Mouse (Mus musculus) cerebellum, adult 2 months (tissue): ENCODE results near the gene Rab1a. TPM values are rescaled to one million over a fixed set of nuclear protein-coding genes. Genes with fewer than 3 reads are reported as not detected.

ENCODE experiments used
- DNase-seq, 2 experiments: peaks; one replicate each; pipeline ENCODE4 v3.0.0; 2021
- H3K27ac ChIP-seq: fragments of 200-500 bp; 2 replicates; pipeline ENCODE4 v1.5.1; 2012; ENCODE audit warnings: low read length, control low read depth, inconsistent platforms; ENCODE audit not compliant: insufficient read depth
- H3K27me3 ChIP-seq: fragments of 200-500 bp; 2 replicates; pipeline ENCODE4 v1.6.1; 2012; ENCODE audit warnings: inconsistent platforms, mild to moderate bottlenecking, low read length, moderate library complexity; ENCODE audit not compliant: control insufficient read depth, insufficient read depth
- H3K4me1 ChIP-seq: fragments of 200-500 bp; 2 replicates; pipeline ENCODE4 v1.6.1; 2011; ENCODE audit warnings: low read length; ENCODE audit not compliant: control insufficient read depth, insufficient read depth
- H3K4me3 ChIP-seq: fragments of 200-500 bp; replicated peaks from 2 replicates; pipeline ENCODE3; 2011; ENCODE audit warnings: mild to moderate bottlenecking, low read depth, low read length, control low read depth; ENCODE audit not compliant: insufficient read depth
- CTCF ChIP-seq: fragments of 200-500 bp; IDR thresholded peaks from 2 replicates; pipeline ENCODE4 v1.5.1; 2011; ENCODE audit warnings: low read depth, mild to moderate bottlenecking, control low read depth, low read length, moderate library complexity, borderline replicate concordance; ENCODE audit not compliant: insufficient read depth
- POLR2A ChIP-seq: fragments of 200-500 bp; IDR thresholded peaks from 2 replicates; pipeline ENCODE4 v1.6.1; 2011; ENCODE audit warnings: low read length, control low read depth, borderline replicate concordance; ENCODE audit not compliant: insufficient read depth
- WGBS: fragments of 180-500 bp; shearing (Covaris S2); methylation state at CpG from one replicate; pipeline ENCODE4 v1.1.7; 2018; 5-methylcytosine and 5-hydroxymethylcytosine counted together
- polyA plus RNA-seq: library from polyadenylated mRNA; depleted of rRNA; stranded (reverse); fragments of >200 nt; gene quantifications from 2 replicates; pipeline ENCODE4 v1.2.3, GENCODE M21; 2012

The Rab1a gene
- polyA plus RNA-seq, 1 experiment = 191 TPM

DNA sequence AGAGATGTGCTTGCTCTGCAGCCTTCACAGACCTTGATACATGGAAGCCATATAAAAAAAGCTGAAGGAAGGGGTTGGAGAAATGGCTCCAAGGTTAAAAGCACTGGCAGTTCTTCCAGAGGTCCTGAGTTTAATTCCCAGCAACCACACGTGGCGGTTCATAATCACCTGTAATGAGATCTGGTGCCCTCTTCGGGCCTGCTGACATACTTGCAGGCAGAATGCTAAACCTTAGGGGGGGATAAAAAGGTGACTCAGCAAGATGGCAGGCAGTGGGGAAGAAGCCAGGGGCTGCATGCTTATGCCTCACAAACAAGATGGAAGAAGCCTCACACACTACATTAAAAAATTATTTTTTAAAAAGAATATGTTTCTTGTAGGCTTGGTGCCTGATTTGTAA is 33.0 kb downstream of the Rab1a start:
- 53% methylated on average over 3 of the region's 3 CpGs for WGBS
- H3K4me1 ChIP-seq = no peaks in the 10 kb centered on the region
- no peaks in the 10 kb centered on the region for H3K27me3 ChIP-seq
- no peak for DNase-seq
- TF ChIP-seq POLR2A (no peak), CTCF (0 out of 2 replicates have a peak, but pooled peaks have one; percentile 3)
- H3K4me3 ChIP-seq = no peak overlapping the region
- H3K27ac ChIP-seq = no peak overlapping the region

- Histone ChIP-seq H3K4me1 (no peaks in the 10 kb centered on the region), H3K4me3 (no peak overlapping the region), H3K27ac (no peak overlapping the region), H3K27me3 (no peaks in the 10 kb centered on the region)
- no peak for TF ChIP-seq POLR2A
- TF ChIP-seq CTCF = no peak
- 90% methylated on average over 7 of the region's 7 CpGs for WGBS
- DNase-seq = no peak
Measured at GRCm38 (mm10) chr11:20237018-20237417, 35.8 kb downstream of the Rab1a start.

GRCm38 (mm10) chr11:20237976-20238375 is 36.7 kb downstream of the Rab1a start:
- no peak overlapping the region for H3K4me3 ChIP-seq
- TF ChIP-seq CTCF (no peak), POLR2A (no peak)
- no peaks in the 10 kb centered on the region for H3K27me3 ChIP-seq
- H3K4me1 ChIP-seq = no peaks in the 10 kb centered on the region
- no peak for DNase-seq
- no peak overlapping the region for H3K27ac ChIP-seq
- 79% methylated on average over 3 of the region's 3 CpGs for WGBS

- Histone ChIP-seq H3K27ac (no peak overlapping the region), H3K27me3 (no peaks in the 10 kb centered on the region), H3K4me3 (no peak overlapping the region), H3K4me1 (no peaks in the 10 kb centered on the region)
- 88% methylated on average over 9 of the region's 9 CpGs for WGBS
- DNase-seq = no peak
- TF ChIP-seq CTCF (no peak), POLR2A (no peak)
Measured at GRCm38 (mm10) chr11:20239279-20239861, 38.1 kb downstream of the Rab1a start.

- 73% methylated on average over 5 of the region's 5 CpGs for WGBS
- DNase-seq = no peak
- TF ChIP-seq POLR2A (no peak), CTCF (no peak)
- no peak overlapping the region for H3K4me3 ChIP-seq
- H3K27me3 ChIP-seq = no peaks in the 10 kb centered on the region
- H3K4me1 ChIP-seq = no peaks in the 10 kb centered on the region
- no peak overlapping the region for H3K27ac ChIP-seq
Measured at GRCm38 (mm10) chr11:20240331-20240730, 39.1 kb downstream of the Rab1a start.

DNA sequence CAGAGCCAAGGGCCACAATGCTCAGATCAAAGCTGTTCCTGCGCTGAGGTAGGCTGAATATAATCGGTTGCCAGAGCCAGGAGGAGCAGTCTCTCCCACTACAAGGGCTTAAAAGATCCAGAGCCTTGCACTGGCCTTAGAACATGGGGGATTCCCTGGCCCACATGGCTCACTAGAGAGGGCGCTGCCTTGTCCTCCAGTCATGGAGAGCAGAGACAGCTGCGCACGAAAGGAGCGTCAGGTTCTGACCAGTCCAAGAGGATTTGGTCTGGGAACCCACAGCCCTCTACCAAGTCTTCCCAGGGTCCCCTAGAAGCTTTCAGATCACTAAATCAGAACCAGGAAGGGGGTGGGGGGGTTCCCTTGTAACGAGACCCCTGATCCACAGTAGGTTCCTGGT is 40.1 kb downstream of the Rab1a start:
- 88% methylated on average over 7 of the region's 7 CpGs for WGBS
- Histone ChIP-seq H3K27me3 (no peaks in the 10 kb centered on the region), H3K27ac (no peak overlapping the region), H3K4me3 (no peak overlapping the region), H3K4me1 (no peaks in the 10 kb centered on the region)
- no peak for TF ChIP-seq CTCF
- TF ChIP-seq POLR2A = no peak
- no peak for DNase-seq

GRCm38 (mm10) chr11:20242366-20243056 is 41.3 kb downstream of the Rab1a start:
- Histone ChIP-seq H3K27ac (no peak overlapping the region), H3K27me3 (no peaks in the 10 kb centered on the region), H3K4me3 (no peak overlapping the region), H3K4me1 (no peaks in the 10 kb centered on the region)
- 81% methylated on average over 6 of the region's 6 CpGs for WGBS
- no peak for DNase-seq
- TF ChIP-seq CTCF (no peak), POLR2A (no peak)

DNA sequence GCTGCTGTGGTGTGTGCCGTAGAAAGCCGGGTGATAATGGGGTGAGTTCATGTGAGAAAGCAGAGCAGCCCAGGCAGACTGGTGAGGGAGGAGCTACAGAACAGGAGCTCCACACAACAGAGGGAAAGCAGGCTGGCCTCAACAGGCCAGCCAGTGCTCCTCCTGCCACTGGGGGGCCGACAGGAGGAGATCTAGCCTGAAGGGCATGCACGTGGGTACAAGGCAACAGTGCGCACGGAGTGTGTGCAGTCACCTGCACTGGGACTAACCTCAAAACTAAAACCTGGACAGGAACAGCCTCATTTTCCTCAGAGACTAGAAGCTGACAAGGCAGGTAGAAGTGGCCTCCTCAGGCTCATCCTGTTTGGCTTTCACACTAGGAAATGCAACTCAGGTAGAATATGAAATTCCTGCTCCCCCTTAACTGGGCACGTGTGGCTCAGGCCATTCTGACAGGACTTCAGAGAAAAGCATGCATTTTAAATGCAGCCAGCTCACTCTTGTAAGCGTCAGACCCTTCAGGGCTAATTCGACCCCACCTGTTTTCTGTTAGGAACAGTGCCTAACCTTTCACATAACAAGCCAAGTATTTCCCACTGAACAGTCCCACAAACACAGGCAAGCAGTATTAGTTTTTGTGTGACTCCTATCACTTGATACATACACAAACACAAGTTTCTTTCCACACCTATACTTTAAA is 42.1 kb downstream of the Rab1a start:
- 31% methylated on average over 9 of the region's 9 CpGs for WGBS
- Histone ChIP-seq H3K4me1 (no peaks in the 10 kb centered on the region), H3K27me3 (no peaks in the 10 kb centered on the region), H3K4me3 (no peak overlapping the region), H3K27ac (no peak overlapping the region)
- no peak for TF ChIP-seq CTCF
- no peak for TF ChIP-seq POLR2A
- DNase-seq = no peak
